Mouse (Mus musculus) hindbrain, embryonic 11.5 days (tissue): ENCODE measurements around the gene Olfr452. TPM values are rescaled to one million over a fixed set of nuclear protein-coding genes. Genes with fewer than 3 reads are reported as not detected.
A peak's percentile ranks its signal among the peaks of the same experiment; 100 is the strongest.

Experiments
- ATAC-seq: fragments of 200-750 bp; cut with Nextera tagmentation; 2 replicates; pipeline ENCODE4 v1.8.0; 2017; ENCODE audit warnings: mild to moderate bottlenecking, moderate TSS enrichment, moderate library complexity; ENCODE audit not compliant: low FRiP score
- DNase-seq: peaks from one replicate; pipeline ENCODE4 v3.0.0-alpha.2; 2015; ENCODE audit warnings: low spot score
- H3K27ac ChIP-seq: fragments of 300-500 bp; sonication (generic); 2 replicates; pipeline ENCODE4 v1.5.1; 2014; ENCODE audit warnings: mild to moderate bottlenecking, low read depth, low read length
- H3K27me3 ChIP-seq: fragments of 300-500 bp; sonication (generic); 2 replicates; pipeline ENCODE4 v1.6.1; 2014; ENCODE audit warnings: mild to moderate bottlenecking, low read length, moderate library complexity, mixed read lengths; ENCODE audit not compliant: control insufficient read depth, insufficient read depth
- H3K36me3 ChIP-seq: fragments of 300-500 bp; sonication (generic); 2 replicates; pipeline ENCODE4 v1.6.1; 2014; ENCODE audit warnings: mild to moderate bottlenecking, low read length, moderate library complexity, mixed read lengths; ENCODE audit not compliant: control insufficient read depth, insufficient read depth
- H3K4me1 ChIP-seq: fragments of 300-500 bp; sonication (generic); replicated peaks from 2 replicates; pipeline ENCODE4 v1.6.1; 2014; ENCODE audit warnings: low read length, mixed read lengths; ENCODE audit not compliant: control insufficient read depth, insufficient read depth
- H3K4me2 ChIP-seq: fragments of 300-500 bp; sonication (generic); replicated peaks from 2 replicates; pipeline ENCODE4 v1.6.1; 2014; ENCODE audit warnings: mild to moderate bottlenecking, low read depth, low read length
- H3K4me3 ChIP-seq: fragments of 300-500 bp; sonication (generic); 2 replicates; pipeline ENCODE4 v1.5.1; 2014; ENCODE audit warnings: low read depth, low read length
- H3K9ac ChIP-seq: fragments of 300-500 bp; sonication (generic); 2 replicates; pipeline ENCODE4 v1.6.1; 2014; ENCODE audit warnings: low read depth, low read length
- H3K9me3 ChIP-seq: fragments of 300-500 bp; sonication (generic); 2 replicates; pipeline ENCODE4 v1.6.1; 2016; ENCODE audit warnings: low read length; ENCODE audit not compliant: control insufficient read depth
- whole genome bisulfite sequencing: fragments of 180-500 bp; shearing (Covaris S2); extraction: QIAGEN DNeasy Blood & Tissue Kit; methylation state at CpG from one replicate; pipeline ENCODE4 v1.1.7; 2014; 5-methylcytosine and 5-hydroxymethylcytosine counted together
- polyA plus RNA-seq: library from polyadenylated mRNA; unstranded; fragments of >200 nt; fragmentation: Nextera tagmentation; extraction: Ambion mirVana; gene quantifications from 2 replicates; pipeline ENCODE4 v1.2.1, GENCODE M21; 2014

Gene Olfr452
- polyA plus RNA-seq: not detected in 2 replicates

- no peaks in the 10 kb centered on the region for H3K27me3 ChIP-seq
- no peak within 1 kb of the TSS for H3K9ac ChIP-seq
- H3K9me3 ChIP-seq: no peaks in the 10 kb centered on the region
- no peaks in the 10 kb centered on the region for H3K4me1 ChIP-seq
- no peak within 1 kb of the TSS for H3K27ac ChIP-seq
- H3K4me2 ChIP-seq: no peak within 1 kb of the TSS
- no peak within 1 kb of the TSS for H3K4me3 ChIP-seq
- H3K36me3 ChIP-seq: no peaks in the 10 kb centered on the region
- DNase-seq (no peak), ATAC-seq (no peak)
Measured at GRCm38 (mm10) chr6:42784793-42785192, at the start of gene Olfr452. TSS of gene Olfr452 (plus strand) at chr6:42785093.

GRCm38 (mm10) chr6:42739071-42739470 lies 45.8 kb upstream of the Olfr452 start, which contains the start of gene Olfr453:
TSS of gene Olfr453 (plus strand) at chr6:42739371.
- DNase-seq (no peak), ATAC-seq (no peak)
- Histone ChIP-seq H3K4me1 (no peaks in the 10 kb centered on the region), H3K36me3 (no peaks in the 10 kb centered on the region), H3K9me3 (no peaks in the 10 kb centered on the region), H3K27ac (no peak within 1 kb of the TSS), H3K9ac (no peak within 1 kb of the TSS), H3K27me3 (no peaks in the 10 kb centered on the region), H3K4me2 (no peak within 1 kb of the TSS), H3K4me3 (no peak within 1 kb of the TSS)
- 90% methylated on average over 1 of the region's 1 CpGs for WGBS

- 75% methylated on average over 5 of the region's 5 CpGs for WGBS
Measured at GRCm38 (mm10) chr6:42742303-42742702, 42.6 kb upstream of the Olfr452 start.

GRCm38 (mm10) chr6:42747846-42748245 lies 37.0 kb upstream of the Olfr452 start:
- no peaks in the 10 kb centered on the region for H3K4me1 ChIP-seq
- H3K36me3 ChIP-seq: no peaks in the 10 kb centered on the region
- H3K9ac ChIP-seq: no peak overlapping the region
- no peak for DNase-seq
- ATAC-seq: no peak
- no peak overlapping the region for H3K27ac ChIP-seq
- no peak overlapping the region for H3K4me2 ChIP-seq
- H3K9me3 ChIP-seq: no peaks in the 10 kb centered on the region
- H3K4me3 ChIP-seq: no peak overlapping the region
- H3K27me3 ChIP-seq: no peaks in the 10 kb centered on the region

More at GRCm38 (mm10) chr6:42742303-42742702, 42.6 kb upstream of the Olfr452 start:
- Histone ChIP-seq H3K36me3 (no peaks in the 10 kb centered on the region), H3K4me3 (no peak overlapping the region), H3K9ac (no peak overlapping the region), H3K27me3 (no peaks in the 10 kb centered on the region), H3K27ac (no peak overlapping the region), H3K4me1 (no peaks in the 10 kb centered on the region), H3K9me3 (no peaks in the 10 kb centered on the region), H3K4me2 (no peak overlapping the region)
- DNase-seq: no peak
- ATAC-seq: no peak

- Histone ChIP-seq H3K4me3 (no peak within 1 kb of the TSS), H3K4me2 (no peak within 1 kb of the TSS), H3K9ac (no peak within 1 kb of the TSS), H3K36me3 (no peaks in the 10 kb centered on the region), H3K9me3 (no peaks in the 10 kb centered on the region), H3K4me1 (no peaks in the 10 kb centered on the region), H3K27ac (no peak within 1 kb of the TSS), H3K27me3 (no peaks in the 10 kb centered on the region)
- DNase-seq: no peak
- ATAC-seq: no peak
- WGBS: 74% methylated on average over 1 of the region's 1 CpGs
Measured at GRCm38 (mm10) chr6:42756104-42756503, 28.8 kb upstream of the Olfr452 start, which contains the start of gene Olfr38. TSS of gene Olfr38 (plus strand) at chr6:42756404.

- H3K4me1 ChIP-seq: no peaks in the 10 kb centered on the region
- WGBS: 97% methylated on average over 1 of the region's 1 CpGs
- no peaks in the 10 kb centered on the region for H3K9me3 ChIP-seq
- no peak overlapping the region for H3K27ac ChIP-seq
- ATAC-seq (no peak), DNase-seq (no peak)
- no peaks in the 10 kb centered on the region for H3K27me3 ChIP-seq
- no peaks in the 10 kb centered on the region for H3K36me3 ChIP-seq
- H3K9ac ChIP-seq: no peak overlapping the region
- no peak overlapping the region for H3K4me2 ChIP-seq
- no peak overlapping the region for H3K4me3 ChIP-seq
Measured at GRCm38 (mm10) chr6:42777066-42777465, 7.8 kb upstream of the Olfr452 start.

GRCm38 (mm10) chr6:42790247-42790948 lies 5.5 kb downstream of the Olfr452 start:
- peak; percentile 71 for ATAC-seq
- H3K9me3 ChIP-seq: no peaks in the 10 kb centered on the region
- 52% methylated on average over 4 of the region's 4 CpGs for WGBS
- H3K27me3 ChIP-seq: no peaks in the 10 kb centered on the region
- H3K27ac ChIP-seq: no peak overlapping the region
- no peak overlapping the region for H3K4me2 ChIP-seq
- peak; percentile 15 for DNase-seq
- H3K9ac ChIP-seq: no peak overlapping the region
- H3K4me1 ChIP-seq: no peaks in the 10 kb centered on the region
- H3K4me3 ChIP-seq: no peak overlapping the region
- H3K36me3 ChIP-seq: no peaks in the 10 kb centered on the region

GRCm38 (mm10) chr6:42790949-42791556 lies 6.2 kb downstream of the Olfr452 start:
- 85% methylated on average over 9 of the region's 9 CpGs for WGBS
- no peaks in the 10 kb centered on the region for H3K9me3 ChIP-seq
- no peak overlapping the region for H3K9ac ChIP-seq
- no peak overlapping the region for H3K27ac ChIP-seq
- H3K4me2 ChIP-seq: no peak overlapping the region
- H3K27me3 ChIP-seq: no peaks in the 10 kb centered on the region
- H3K36me3 ChIP-seq: no peaks in the 10 kb centered on the region
- ATAC-seq (no peak), DNase-seq (no peak)
- no peaks in the 10 kb centered on the region for H3K4me1 ChIP-seq
- no peak overlapping the region for H3K4me3 ChIP-seq

GRCm38 (mm10) chr6:42794982-42795381 lies 10.1 kb downstream of the Olfr452 start:
- Histone ChIP-seq H3K4me3 (no peak overlapping the region), H3K27me3 (no peaks in the 10 kb centered on the region), H3K9ac (no peak overlapping the region), H3K27ac (no peak overlapping the region), H3K9me3 (no peaks in the 10 kb centered on the region), H3K4me1 (no peaks in the 10 kb centered on the region), H3K36me3 (no peaks in the 10 kb centered on the region), H3K4me2 (no peak overlapping the region)
- WGBS: 89% methylated on average over 3 of the region's 3 CpGs
- DNase-seq: no peak
- ATAC-seq: no peak
